Mouse (Mus musculus): ENCODE measurements around the gene Dis3l2.

Dis3l2 gene

DNA sequence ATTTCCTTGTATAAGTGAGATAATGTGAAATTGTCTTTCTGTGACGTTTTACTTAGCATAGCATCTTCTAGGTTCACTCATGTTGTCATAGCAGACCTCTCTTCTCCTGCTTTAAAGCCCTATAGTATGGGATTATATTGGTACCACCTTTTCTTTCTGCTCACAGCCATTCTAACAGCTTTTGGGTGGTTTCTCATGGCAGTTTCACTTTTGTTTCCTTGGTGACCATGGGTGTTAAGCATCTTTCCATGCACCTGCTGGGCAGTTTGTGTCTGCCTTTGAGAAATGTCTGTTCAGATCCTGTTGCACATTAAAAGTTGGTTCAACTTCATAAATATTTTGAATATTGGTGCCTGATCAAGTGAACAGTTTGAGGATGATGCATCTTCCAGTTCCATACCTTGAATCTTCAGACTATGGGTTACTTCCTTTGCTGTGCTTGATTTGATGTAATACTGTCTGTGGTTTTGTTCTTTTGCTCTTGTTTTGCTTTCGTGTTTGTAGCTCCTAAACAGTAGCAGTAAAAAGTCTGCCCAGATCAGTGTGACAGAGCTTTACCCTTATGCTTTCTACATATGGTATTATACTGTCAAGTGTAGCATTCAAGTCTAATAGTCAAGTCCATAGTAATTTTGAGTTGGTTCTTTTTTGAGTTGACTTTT, 29.7 kb downstream of the Dis3l2 start:
- DNase-seq (ENCODE audit: low spot score), result no peak

DNA sequence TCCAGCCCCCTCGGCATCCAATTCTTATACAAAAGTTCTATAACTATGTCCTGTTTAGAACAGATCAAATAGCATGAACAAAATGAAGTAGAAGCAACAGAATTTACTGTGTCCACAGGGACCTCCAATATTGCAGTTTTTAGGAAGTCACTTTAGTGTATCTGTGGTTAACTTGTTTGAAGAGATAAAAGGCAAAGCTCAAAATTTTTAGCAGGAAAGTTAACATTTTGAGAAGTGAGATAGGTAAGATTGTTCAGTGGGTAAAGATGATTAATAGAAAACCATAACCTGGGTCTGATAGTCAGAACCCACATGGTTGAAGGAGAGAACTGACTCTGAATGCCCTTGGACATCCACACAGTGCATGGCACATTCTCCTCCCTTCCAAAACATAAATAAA, 32.8 kb downstream of the Dis3l2 start:
- DNase-seq (ENCODE audit: low spot score), result no peak

DNA sequence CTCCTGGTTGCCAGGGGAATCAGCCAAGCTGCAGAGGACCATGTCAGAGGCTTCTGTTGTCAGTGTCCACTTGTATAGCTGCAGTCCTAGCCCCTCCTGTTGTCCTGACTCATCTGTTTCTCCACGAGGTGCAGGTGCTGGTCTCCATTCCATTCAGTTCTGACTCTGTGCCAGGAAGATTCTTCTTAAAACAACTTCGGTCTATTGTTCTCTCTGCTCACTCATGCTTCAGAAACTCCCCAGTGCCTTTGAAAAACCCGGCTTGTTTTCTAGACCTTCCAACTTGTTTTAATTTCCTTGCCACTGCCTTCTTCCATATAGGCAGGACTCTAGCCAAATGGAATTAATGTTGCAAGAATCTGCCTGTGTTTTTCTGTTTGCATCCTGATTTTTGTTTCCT, 39.3 kb downstream of the Dis3l2 start:
- no peak for DNase-seq (ENCODE audit: low spot score)

DNA sequence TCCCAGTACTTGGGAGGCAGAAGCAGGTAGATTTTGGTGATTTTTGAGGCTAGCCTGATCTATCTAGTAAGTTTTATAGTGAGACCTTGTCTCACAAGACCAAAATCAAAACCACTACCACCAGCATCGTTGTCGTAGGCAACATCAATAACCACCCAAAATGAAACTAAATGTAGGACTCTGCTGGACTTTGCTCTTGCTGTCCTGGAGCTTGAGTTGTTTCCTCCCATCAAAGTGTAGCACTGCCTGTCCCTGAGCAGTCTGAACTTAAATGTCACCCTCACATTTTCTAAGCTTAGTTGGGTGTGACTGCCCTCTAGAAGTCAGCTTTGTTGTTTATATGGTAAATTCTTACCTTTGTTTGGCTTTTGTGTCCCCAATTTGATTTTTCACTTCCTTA, 43.4 kb downstream of the Dis3l2 start:
- no peak for DNase-seq (ENCODE audit: low spot score)

DNA sequence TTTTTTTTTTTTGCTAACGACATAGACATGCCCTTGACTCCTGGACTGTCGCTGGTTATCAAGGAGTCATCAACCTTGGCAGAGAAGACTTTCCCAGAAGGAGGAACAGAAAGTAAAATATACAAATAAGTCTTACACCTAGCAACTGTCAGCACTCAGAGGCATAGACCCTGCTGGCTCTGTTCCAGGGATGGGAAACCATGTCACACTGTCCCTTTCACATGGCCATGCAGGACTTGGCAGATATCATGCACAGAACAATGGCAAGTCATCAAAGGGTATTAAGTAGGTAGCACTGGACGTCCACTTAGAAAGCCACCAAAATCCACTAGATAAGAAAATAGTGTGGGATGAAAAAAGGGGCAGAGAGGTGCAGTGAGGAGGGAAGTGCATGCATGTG, 46.5 kb downstream of the Dis3l2 start:
- DNase-seq (ENCODE audit: low spot score), result no peak

DNA sequence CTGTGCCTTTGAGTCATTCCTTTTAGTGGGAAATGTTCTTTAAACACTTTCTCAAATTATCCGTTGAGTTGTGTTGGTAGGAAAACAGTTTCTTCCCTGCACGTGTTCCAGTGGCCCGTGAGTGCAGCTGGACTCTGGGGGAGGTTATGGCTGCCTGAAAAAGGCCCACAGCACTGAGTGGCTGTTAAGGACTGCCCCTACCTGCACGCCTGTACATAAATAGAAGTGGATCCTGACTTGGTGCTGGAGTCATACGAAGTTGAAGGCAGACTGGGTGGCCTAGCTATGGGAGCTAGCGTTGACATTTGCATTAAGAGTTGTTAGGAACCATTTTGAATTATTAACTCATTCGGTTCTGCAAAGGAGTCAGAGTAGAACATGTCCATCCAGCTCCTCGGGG, 49.8 kb downstream of the Dis3l2 start:
- no peak for DNase-seq (ENCODE audit: low spot score)

DNA sequence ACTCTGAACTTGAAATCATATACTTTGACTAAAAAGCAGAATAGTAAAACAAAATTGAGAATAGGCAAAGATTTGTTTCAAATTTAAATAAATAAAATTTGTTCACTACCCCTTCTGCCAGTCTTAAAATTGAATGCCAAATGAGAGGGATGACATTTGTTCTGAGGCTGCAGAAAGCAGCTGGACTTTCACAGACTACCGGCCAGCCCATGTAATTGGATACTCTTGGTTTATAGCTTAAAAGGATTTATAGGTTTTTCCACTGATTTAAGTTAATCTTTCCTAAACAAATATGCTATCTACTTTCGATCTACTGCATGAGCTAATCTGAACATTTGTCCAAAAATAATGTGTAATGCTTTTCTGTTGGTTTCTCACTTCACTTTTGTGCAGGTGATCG, 50.7 kb downstream of the Dis3l2 start:
- DNase-seq (ENCODE audit: low spot score), result no peak

DNA sequence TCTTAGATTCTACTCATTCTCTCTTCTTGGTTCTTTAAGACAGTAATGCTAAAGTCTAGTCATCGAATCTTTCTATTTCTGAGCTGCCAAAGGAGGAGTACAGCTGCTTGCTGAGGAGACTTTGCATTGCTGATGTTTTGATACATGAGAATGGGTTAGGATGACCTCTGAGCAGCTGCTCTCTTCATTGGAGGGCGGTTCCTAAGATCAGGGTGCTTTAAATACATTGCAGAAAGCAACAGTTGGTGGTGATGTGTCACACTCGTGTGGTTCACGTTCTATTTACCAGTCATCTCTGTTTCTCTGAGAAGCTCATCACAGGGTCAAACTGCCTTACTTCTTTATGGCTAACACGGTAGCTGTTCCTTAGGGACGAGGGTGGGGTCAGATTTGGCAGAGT, 54.5 kb downstream of the Dis3l2 start:
- DNase-seq (ENCODE audit: low spot score), result no peak

DNA sequence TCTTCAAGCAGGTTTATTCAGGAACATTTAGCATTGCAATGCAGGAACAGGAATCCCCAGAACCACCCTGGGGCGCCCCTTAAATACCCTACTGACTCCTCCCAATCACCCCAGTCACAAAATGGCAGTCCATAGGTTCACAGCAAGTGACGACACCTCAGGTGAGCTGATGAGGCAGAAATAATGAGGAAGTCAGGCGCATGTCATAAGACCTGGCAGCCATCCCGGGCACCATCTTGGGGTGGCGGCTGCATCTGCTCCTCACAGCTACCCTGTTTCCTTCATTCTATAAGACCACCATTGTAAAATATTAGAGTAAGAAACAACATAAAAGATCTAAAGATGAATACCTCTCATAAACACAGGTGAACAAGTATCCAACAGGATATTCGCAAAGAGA, 58.6 kb downstream of the Dis3l2 start:
- no peak for DNase-seq (ENCODE audit: low spot score)

DNA sequence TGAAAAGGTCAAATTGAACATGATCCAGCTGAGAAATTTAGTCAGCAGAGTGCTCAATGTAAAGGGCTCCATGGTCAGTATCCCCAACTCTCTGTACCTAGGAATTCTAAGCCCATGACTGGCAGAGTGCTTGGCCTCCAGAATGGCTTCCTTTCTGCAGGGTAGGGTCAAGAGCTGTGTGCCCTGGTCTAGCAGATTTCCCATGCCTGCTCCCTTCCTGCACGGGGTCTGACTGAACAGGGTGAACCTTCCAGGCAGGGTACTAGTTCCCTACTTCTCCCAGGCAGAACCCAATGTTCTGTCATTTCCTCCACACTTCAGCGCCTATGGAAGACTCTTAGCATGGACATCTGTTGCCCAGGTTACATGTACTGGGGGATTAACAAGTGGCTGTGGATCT, 97.6 kb downstream of the Dis3l2 start:
- DNase-seq (ENCODE audit: low spot score), result no peak

DNA sequence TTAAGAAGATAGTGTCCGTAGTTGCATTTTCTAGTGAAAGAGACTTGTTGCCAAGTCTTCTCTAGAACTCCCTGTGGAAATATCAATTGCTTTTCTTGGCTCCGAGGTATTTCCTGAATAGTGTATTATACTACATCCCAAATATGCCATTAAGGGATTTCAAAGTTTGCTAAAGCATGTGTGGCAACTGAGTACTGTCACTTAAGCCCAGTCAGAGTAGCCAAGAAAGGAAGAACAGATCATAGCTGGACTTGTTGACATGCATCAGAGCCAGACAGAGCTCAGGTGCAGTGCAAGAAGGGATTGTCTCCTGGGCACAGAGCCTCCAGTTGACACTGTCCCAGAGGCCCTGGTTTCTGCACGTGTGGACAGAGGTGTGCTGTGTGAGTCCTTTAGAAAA, 108.1 kb downstream of the Dis3l2 start:
- DNase-seq (ENCODE audit: low spot score), result no peak

DNA sequence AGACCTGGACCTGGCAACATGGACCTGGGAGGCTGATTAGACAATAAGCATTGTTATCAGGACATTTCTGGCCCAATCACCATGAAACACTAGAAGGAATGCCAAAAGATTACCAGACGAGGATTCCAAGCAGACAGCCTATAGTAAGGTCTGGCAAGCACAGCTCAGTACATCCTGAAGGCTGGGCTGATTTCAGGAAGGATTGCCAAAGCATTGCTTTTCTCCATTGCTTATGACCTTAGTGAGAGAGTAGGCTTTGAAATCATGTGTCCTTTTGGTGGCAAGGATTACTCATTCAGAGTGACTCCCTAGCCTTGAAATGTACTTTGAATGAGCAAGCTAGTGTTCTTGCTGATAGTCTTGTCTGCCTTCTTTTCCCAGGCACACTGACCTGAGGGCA, 118.7 kb downstream of the Dis3l2 start:
- no peak for DNase-seq (ENCODE audit: low spot score)

DNA sequence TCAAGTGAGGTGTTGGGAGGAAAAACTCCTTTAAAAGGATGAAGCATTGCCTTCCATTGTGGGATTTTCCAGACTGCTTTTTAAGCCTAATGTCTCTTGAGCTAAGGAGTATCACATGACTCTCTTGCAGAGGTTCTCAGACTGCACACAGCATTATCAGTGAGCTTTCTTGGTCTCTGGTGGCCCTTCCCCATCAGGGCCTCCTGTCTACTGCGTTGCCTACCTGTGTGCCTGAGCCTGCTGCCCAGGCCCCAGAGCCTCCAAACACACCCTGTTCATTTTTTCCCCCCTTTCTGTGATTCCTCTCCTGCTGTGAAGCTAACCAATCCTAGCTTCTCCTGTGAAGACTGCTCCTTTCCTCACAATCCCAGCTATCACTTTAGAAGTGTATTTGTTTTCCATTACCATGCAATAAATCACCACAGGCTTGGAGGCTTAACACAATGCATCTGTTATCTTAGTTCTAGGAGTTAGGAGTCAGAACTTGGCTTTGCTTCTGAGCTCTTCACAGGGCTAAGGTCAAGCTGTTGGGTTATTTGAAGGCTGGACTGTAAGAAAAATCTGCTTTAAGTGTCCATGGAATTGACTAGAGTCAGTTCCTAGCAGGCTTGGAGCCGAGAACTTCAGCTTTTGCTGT, 130.9 kb downstream of the Dis3l2 start:
- DNase-seq (ENCODE audit: low spot score), result no peak

DNA sequence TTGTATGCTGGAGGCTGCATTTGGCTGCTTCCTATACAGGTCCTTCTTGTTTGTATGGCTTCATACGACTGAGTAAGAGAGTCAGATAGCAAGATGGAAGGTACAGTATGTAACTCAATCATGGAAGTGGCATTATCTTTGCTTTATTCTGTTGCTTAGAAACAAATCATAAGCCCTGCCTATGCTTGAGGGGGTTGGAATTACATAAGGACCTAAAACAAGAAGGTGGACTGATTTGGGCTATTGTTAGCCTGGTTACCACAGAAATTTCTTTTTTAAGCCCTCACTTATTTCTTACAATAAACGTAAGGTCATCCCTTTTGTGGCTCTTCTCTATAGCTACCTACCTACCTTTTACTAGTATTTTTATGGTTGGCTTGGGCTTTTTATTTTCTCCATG, 131.4 kb downstream of the Dis3l2 start:
- no peak for DNase-seq (ENCODE audit: low spot score)

DNA sequence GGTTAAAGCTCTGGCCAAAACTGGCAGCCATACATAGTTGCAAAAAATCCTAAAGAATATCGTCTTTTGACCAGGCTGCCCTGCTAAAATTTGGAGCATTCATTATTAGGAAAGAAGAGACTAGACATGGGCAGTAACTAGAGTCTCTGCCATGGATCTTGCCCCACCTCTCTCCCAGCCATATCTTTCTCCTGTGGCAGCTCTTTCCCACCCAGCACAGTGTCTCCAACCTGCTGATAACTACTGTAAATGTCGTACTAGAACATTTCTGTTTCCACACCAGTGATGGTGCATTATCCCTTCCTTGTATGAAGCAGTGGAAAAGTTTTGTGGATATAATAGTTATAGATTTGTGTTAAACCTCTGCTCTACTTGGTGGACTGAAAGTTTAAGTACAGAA, 147.1 kb downstream of the Dis3l2 start:
- DNase-seq (ENCODE audit: low spot score), result no peak

DNA sequence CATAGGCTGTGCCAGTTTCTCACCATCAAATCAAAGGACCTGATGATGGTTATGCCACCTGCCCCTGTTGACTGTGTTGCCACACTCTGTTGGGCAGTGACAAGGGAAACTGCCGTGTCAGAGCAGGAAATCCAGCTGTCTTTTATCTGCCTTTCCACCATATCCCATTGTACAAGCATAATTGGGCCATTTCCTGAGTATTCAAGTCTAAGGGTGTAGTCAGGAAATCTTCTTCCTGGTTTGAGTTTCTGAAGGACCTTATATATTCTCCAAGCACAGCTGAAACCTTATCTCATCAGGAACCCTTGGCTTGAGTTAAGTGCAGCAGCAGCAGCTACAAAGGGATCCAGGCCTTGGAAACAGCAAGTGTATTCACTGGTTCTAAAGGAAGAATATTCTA, 155.3 kb downstream of the Dis3l2 start:
- DNase-seq (ENCODE audit: low spot score), result no peak

DNA sequence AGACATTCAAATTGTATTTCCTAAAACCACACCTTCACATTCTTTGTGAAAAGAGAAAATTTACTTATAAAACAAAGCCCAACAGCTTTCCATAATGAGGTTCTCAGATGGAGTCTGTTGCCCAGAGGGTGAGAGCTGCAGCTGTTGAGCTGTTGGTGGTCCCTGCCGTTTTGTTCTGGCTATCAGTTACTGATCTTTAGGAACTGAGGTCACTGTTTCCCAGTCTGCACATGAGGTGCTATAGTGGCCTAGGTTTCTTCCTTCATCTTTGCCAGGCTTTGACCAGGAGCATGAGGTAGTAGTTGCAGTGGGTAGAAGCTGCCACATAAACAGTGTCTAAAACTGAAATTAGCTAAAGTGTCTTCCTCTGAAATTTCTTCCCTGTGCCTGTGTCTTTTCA, 155.8 kb downstream of the Dis3l2 start:
- no peak for DNase-seq (ENCODE audit: low spot score)

DNA sequence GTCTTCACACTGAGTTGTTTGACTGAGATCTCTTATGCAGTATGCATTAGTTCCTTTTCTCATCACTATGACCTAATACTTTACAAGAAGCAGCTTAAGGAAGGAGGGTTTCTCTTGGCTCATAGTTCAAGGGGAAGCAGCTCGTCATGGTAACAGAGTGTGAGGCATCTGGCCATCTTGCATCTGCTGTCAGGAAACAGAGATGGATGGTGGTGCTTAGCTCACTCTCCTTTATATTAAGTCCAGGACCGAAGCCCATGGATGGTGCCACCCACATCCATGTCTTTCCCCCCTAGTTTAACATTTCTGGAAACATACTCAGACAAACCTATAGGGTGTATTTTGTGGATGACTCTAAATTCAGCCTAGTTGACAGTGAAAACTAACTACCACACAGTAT, 170.1 kb downstream of the Dis3l2 start:
- no peak for DNase-seq (ENCODE audit: low spot score)

DNA sequence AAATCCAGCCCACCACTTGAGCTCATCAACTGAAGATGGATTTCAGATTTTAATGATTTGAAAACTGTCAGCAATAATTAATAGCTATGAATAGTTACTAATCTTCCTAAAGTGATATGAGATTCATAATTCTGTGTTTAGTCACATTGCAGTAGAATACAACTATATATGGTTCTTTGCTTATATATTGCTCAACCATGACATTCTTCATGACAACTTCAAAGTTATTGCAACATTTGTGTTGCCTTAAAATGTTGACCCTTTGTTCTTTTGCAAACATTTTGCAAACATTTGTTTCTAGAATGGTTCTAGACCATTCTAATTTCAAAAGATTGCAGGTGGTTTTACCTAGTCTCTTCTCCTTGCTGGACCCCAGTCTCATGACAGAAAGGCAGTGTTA, 175.1 kb downstream of the Dis3l2 start:
- DNase-seq (ENCODE audit: low spot score), result no peak

DNA sequence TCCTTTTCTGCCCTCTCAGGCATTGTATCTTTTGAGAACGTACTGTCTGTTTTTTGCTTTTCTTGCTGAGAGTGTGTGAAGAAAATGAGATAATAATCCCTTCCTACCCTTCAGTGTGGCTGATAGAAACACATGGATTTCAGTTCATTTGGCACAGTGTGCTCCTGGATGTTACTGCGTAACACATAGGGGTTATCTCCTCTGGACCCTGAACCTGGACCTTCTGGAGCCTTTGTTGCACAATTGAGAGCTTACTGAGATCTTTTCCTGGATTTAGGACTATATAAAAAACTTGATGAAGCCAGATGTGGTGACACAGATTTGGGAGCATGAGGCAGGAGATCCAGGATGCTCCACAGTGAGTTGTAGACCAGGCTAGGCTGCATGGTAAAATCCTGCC, 175.9 kb downstream of the Dis3l2 start:
- DNase-seq (ENCODE audit: low spot score), result no peak

DNA sequence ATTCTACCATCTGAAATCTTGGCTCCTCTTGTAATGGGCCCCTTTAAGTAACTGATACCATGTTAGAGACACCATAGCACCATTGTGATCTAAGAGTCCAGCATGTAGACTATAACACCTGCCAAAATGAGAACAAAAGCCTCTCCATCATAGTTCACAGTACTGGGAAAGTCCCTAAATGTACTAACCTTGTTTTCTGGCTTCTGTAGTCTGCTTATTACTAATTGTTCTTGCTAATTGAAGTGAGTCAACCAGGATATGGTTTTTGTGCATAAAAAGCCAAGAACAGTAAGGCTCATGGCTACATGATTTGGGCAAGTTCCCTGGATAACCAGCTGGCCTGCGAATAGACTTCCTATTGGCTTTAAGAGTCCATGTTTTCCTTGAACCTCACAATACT, 183.5 kb downstream of the Dis3l2 start:
- DNase-seq (ENCODE audit: low spot score), result no peak

DNA sequence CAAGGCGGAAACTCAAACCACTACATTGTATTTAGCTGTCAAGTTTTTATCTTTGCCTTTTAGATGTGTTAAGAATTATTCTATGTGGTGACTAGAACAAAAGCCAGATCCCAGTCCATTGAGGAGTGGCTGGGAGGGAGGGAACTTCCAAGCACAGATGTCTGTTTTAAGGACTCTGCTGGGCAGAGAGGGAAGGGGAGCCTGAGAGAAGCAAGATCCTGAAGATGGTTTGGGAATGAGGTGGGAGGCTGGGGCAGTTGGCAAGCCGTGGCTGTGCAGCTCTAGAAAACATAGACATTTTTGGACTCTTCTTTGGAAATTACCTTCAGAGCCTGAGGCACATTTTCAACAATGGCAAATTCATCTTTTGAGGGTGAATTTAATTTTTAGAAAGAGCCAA, 208.9 kb downstream of the Dis3l2 start:
- no peak for DNase-seq (ENCODE audit: low spot score)

DNA sequence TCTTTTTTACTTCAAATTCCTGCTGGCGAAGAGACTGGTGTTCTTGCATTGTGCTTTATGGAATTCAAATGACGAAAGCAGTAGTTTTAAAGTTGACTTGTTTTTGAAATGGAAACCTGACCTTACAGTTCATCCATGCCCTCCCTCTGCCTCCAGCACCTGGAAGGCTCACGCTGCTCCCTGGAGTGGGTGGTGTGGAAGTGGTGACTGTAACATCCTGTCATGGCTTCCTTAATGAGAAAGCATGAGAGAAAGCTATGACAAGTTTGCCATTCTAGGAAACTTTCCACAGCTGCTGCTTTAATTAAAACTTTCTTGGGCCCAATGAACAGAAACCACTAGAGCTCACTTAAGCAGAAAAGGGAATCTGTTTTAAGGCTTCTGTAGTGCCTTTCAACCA, 210.3 kb downstream of the Dis3l2 start:
- no peak for DNase-seq (ENCODE audit: low spot score)

DNA sequence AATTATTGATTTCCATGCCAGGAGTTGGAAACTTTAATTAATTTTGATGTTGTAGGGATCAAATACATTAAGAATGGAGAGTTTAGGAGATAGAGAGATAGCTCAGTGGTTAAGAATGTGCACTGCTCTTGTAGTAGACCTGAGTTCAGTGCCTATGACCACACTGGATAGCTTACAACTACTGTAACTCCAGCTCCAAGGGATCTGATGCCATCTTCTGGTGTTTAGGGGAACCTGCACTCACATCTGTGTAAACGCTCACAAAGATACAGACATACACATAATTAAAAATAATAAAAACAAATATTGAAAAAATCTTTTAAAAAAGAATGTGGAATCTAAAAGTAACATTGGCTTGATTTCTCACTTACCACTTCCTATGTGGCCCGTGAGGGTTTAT, 211.1 kb downstream of the Dis3l2 start:
- DNase-seq (ENCODE audit: low spot score), result no peak
